Mouse (Mus musculus): ENCODE data around the gene Tmem121b. TPM values are rescaled to one million over a fixed set of nuclear protein-coding genes. Genes with fewer than 3 reads are reported as not detected.

Gene Tmem121b
- total and polyA plus RNA-seq, 3 experiments: not detected

- peaks cover 0 to 13% of the 10 kb centered on the region in 2 experiments; a peak in 3 of 4 replicates for H3K4me1 ChIP-seq (ENCODE audit: control insufficient read depth in 1 of 2, insufficient read depth in 2 of 2)
- no peak overlapping the region for H3K4me3 ChIP-seq (replicated peaks in 1 of 3; ENCODE audit: low read depth in 2 of 3, low read length in 2 of 3, poor library complexity in 1 of 3)
- no peak for TF ChIP-seq RCOR1 (conservative IDR thresholded peaks at IDR 0.05; ENCODE audit: low read depth, low read length)
- no peak for DNase-seq (ENCODE audit: extremely low read depth)
- H3K9me3 ChIP-seq (replicated peaks; ENCODE audit: low read length): peaks cover 11% of the 10 kb centered on the region
- in situ Hi-C loops (cut with MboI; ENCODE audit: low pct_ligation_motif_present, low pct_unique_long_range_greater_than_20kb, low sequenced_read_pairs) (loop anchor here (10.0 kb wide), 1 partner anchor 55 kb away; no protein-coding TSS in a partner anchor), dilution Hi-C loops (cut with MboI; ENCODE audit: extremely low pct_ligation_motif_present, extremely low pct_unique_long_range_greater_than_20kb, low sequenced_read_pairs) (no loop called here)
- no peaks in the 10 kb centered on the region for H3K79me2 ChIP-seq (replicated peaks; ENCODE audit: control insufficient read depth, extremely low read depth, insufficient read depth, poor library complexity, severe bottlenecking)
- H3K4me2 ChIP-seq (ENCODE audit: insufficient read depth, low read depth, poor library complexity, severe bottlenecking): no peak overlapping the region
- H3K27ac ChIP-seq (ENCODE audit: insufficient read depth, low read depth): no peak overlapping the region
- H3K9ac ChIP-seq (ENCODE audit: insufficient read depth, low read depth): no peak overlapping the region
- H3K27me3 ChIP-seq (replicated peaks): peaks cover 22% of the 10 kb centered on the region
- peaks cover 0 to 7% of the 10 kb centered on the region in 2 experiments for H3K36me3 ChIP-seq (replicated peaks in 1 of 2; ENCODE audit: control insufficient read depth in 1 of 2, insufficient read depth in 1 of 2, low read length in 1 of 2)
These were observed 4.1 kb downstream of the Tmem121b start for GRCm38 (mm10) chr6:120489461-120489860.

GRCm38 (mm10) chr6:120488647-120489046 lies 5.0 kb downstream of the Tmem121b start:
- no peak for DNase-seq (ENCODE audit: extremely low read depth)

GRCm38 (mm10) chr6:120486051-120486510 lies 7.5 kb downstream of the Tmem121b start:
- TF ChIP-seq MAFK (IDR thresholded peaks at IDR 0.05; ENCODE audit: insufficient replicate concordance, low read length): no peak
- no peak for TF ChIP-seq MAX (IDR thresholded peaks at IDR 0.05; ENCODE audit: low read length)
- TF ChIP-seq SMC3 (IDR thresholded peaks at IDR 0.05; ENCODE audit: low read depth, low read length): no peak
- no peak for TF ChIP-seq USF1 (IDR thresholded peaks at IDR 0.05; ENCODE audit: low read depth, low read length)
- no peak for TF ChIP-seq RAD21 (IDR thresholded peaks at IDR 0.05; ENCODE audit: low read depth, low read length)
- no peak for TF ChIP-seq MYC (IDR thresholded peaks at IDR 0.05; ENCODE audit: low read depth, low read length)
- no peak for TF ChIP-seq POLR2AphosphoS2 (IDR thresholded peaks at IDR 0.05; ENCODE audit: low read depth, low read length)
- no peak for TF ChIP-seq CHD2 (IDR thresholded peaks at IDR 0.05; ENCODE audit: low read length)
- Histone ChIP-seq H3K27ac (ENCODE audit: insufficient read depth, low read depth) (no peak overlapping the region), H3K4me3 (replicated peaks in 1 of 3; ENCODE audit: low read depth in 2 of 3, low read length in 2 of 3, poor library complexity in 1 of 3) (no peak overlapping the region), H3K4me2 (ENCODE audit: insufficient read depth, low read depth, poor library complexity, severe bottlenecking) (no peak overlapping the region), H3K9ac (ENCODE audit: insufficient read depth, low read depth) (no peak overlapping the region), H3K9me3 (replicated peaks; ENCODE audit: low read length) (no peaks in the 10 kb centered on the region), H3K4me1 (ENCODE audit: control insufficient read depth in 1 of 2, insufficient read depth in 2 of 2) (peaks cover 0 to 28% of the 10 kb centered on the region in 2 experiments; a peak in 2 of 4 replicates), H3K27me3 (replicated peaks) (no peaks in the 10 kb centered on the region), H3K36me3 (replicated peaks in 1 of 2; ENCODE audit: control insufficient read depth in 1 of 2, insufficient read depth in 1 of 2, low read length in 1 of 2) (peaks cover 20 to 39% of the 10 kb centered on the region in 2 experiments), H3K79me2 (replicated peaks; ENCODE audit: control insufficient read depth, extremely low read depth, insufficient read depth, poor library complexity, severe bottlenecking) (no peaks in the 10 kb centered on the region)
- no peak for DNase-seq (ENCODE audit: extremely low read depth)
- in situ Hi-C loops (cut with MboI; ENCODE audit: low pct_ligation_motif_present, low pct_unique_long_range_greater_than_20kb, low sequenced_read_pairs): loop anchor here (10.0 kb wide), 1 partner anchor 51 kb away; no protein-coding TSS in a partner anchor
- dilution Hi-C loops (cut with MboI; ENCODE audit: extremely low pct_ligation_motif_present, extremely low pct_unique_long_range_greater_than_20kb, low sequenced_read_pairs): no loop called here

More at GRCm38 (mm10) chr6:120488647-120489046, 5.0 kb downstream of the Tmem121b start:
- peaks cover 14% of the 10 kb centered on the region for H3K27me3 ChIP-seq (replicated peaks)
- no peak overlapping the region for H3K9ac ChIP-seq (ENCODE audit: insufficient read depth, low read depth)
- no peak overlapping the region for H3K27ac ChIP-seq (ENCODE audit: insufficient read depth, low read depth)
- no peak overlapping the region for H3K4me3 ChIP-seq (replicated peaks in 1 of 3; ENCODE audit: low read depth in 2 of 3, low read length in 2 of 3, poor library complexity in 1 of 3)
- H3K36me3 ChIP-seq (replicated peaks in 1 of 2; ENCODE audit: control insufficient read depth in 1 of 2, insufficient read depth in 1 of 2, low read length in 1 of 2): peaks cover 0 to 14% of the 10 kb centered on the region in 2 experiments
- no peak overlapping the region for H3K4me2 ChIP-seq (ENCODE audit: insufficient read depth, low read depth, poor library complexity, severe bottlenecking)
- peaks cover 11% of the 10 kb centered on the region for H3K9me3 ChIP-seq (replicated peaks; ENCODE audit: low read length)
- dilution Hi-C loops (cut with MboI; ENCODE audit: extremely low pct_ligation_motif_present, extremely low pct_unique_long_range_greater_than_20kb, low sequenced_read_pairs) (no loop called here), in situ Hi-C loops (cut with MboI; ENCODE audit: low pct_ligation_motif_present, low pct_unique_long_range_greater_than_20kb, low sequenced_read_pairs) (loop anchor here (10.0 kb wide), 1 partner anchor 54 kb away; no protein-coding TSS in a partner anchor)
- H3K4me1 ChIP-seq (ENCODE audit: control insufficient read depth in 1 of 2, insufficient read depth in 2 of 2): peaks cover 0 to 17% of the 10 kb centered on the region in 2 experiments; a peak in 3 of 4 replicates
- TF ChIP-seq IRF4 (IDR thresholded peaks at IDR 0.05; ENCODE audit: low read depth, low read length): no peak
- H3K79me2 ChIP-seq (replicated peaks; ENCODE audit: control insufficient read depth, extremely low read depth, insufficient read depth, poor library complexity, severe bottlenecking): no peaks in the 10 kb centered on the region
